Mouse (Mus musculus): ENCODE measurements around the gene Gm8453. TPM values are rescaled to one million over a fixed set of nuclear protein-coding genes. Genes with fewer than 3 reads are reported as not detected.
"Not testable (repeated sequence)": the region's sequence is repeated elsewhere in the genome, so short reads cannot be mapped to it uniquely, and the experiment has no call there.

Gene Gm8453
- total RNA-seq (2014; rRNA removed) (not detected in 2 replicates), polyA plus RNA-seq (2015; fragmentation: Nextera tagmentation; extraction: Ambion mirVana) (not detected in 2 replicates)

GRCm38 (mm10) chr7:22229384-22229783 is at the start of gene Gm8453:
Gene Gm8453 (minus strand): TSS chr7:22229484.
- not testable (repeated sequence) for ATAC-seq; H3K27ac ChIP-seq (ENCODE audit: low read depth, low read length); H3K4me3 ChIP-seq (ENCODE audit: low read depth, low read length); H3K4me1 ChIP-seq (ENCODE audit: insufficient read depth); H3K4me2 ChIP-seq (ENCODE audit: low read depth); H3K9ac ChIP-seq; H3K36me3 ChIP-seq (ENCODE audit: insufficient read depth); H3K27me3 ChIP-seq (ENCODE audit: insufficient read depth, low read length); DNase-seq; H3K9me3 ChIP-seq (ENCODE audit: low read length)
- 19% methylated on average over 1 of the region's 2 CpGs for WGBS

- not testable (repeated sequence) for H3K27ac ChIP-seq (ENCODE audit: low read depth, low read length); H3K4me1 ChIP-seq (ENCODE audit: insufficient read depth); DNase-seq; ATAC-seq; H3K36me3 ChIP-seq (ENCODE audit: insufficient read depth); H3K4me2 ChIP-seq (ENCODE audit: low read depth); H3K9me3 ChIP-seq (ENCODE audit: low read length); H3K9ac ChIP-seq; H3K27me3 ChIP-seq (ENCODE audit: insufficient read depth, low read length); H3K4me3 ChIP-seq (ENCODE audit: low read depth, low read length)
- WGBS = no CpG with 5 or more reads among the region's 2 CpGs
These were observed 28.1 kb downstream of the Gm8453 start, which contains the start of gene Gm8653 for GRCm38 (mm10) chr7:22201164-22201563. Gene Gm8653 (minus strand): TSS chr7:22201264.

DNA sequence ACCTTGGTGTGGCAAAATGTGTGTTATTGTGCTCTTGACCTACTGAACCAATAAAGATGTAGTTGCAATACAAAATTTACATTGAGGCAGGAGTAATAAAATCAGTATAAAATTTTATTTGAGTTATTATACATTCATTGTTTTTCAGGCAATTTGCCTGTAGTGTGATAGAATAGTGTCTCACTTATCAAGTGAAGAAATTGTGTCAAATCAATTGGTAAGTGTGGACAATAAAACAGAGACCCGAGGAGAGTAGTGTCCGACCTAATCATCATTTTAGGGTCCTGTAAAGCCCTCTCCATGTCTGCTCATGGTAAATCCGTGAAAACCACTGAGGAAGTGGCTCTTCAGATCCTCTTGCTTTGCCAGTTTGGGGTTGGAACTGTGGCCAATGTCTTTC is 40.2 kb downstream of the Gm8453 start, which contains the start of gene Vmn1r143:
Gene Vmn1r143 (plus strand): TSS at position 301 of the 400 bp plus-strand sequence.
- H3K9me3 ChIP-seq (ENCODE audit: low read length); H3K4me3 ChIP-seq (ENCODE audit: low read depth, low read length); H3K36me3 ChIP-seq (ENCODE audit: insufficient read depth); ATAC-seq; H3K9ac ChIP-seq; H3K4me1 ChIP-seq (ENCODE audit: insufficient read depth); H3K27ac ChIP-seq (ENCODE audit: low read depth, low read length); H3K4me2 ChIP-seq (ENCODE audit: low read depth); DNase-seq; H3K27me3 ChIP-seq (ENCODE audit: insufficient read depth, low read length): not testable (repeated sequence)
- WGBS = no CpG with 5 or more reads among the region's 3 CpGs

Other genes starting within 250 kb of the Gm8453 start
- not detected in 2 replicates for gene Vmn1r137, start 234.9 kb downstream of the Gm8453 start, total RNA-seq (2014; rRNA removed)
- gene Vmn1r137, start 234.9 kb downstream of the Gm8453 start, polyA plus RNA-seq (2015; fragmentation: Nextera tagmentation; extraction: Ambion mirVana) = not detected in 2 replicates
- not detected in 2 replicates for gene Vmn1r138, start 200.6 kb downstream of the Gm8453 start, total RNA-seq (2014; rRNA removed)
- gene Vmn1r138, start 200.6 kb downstream of the Gm8453 start, polyA plus RNA-seq (2015; fragmentation: Nextera tagmentation; extraction: Ambion mirVana) = not detected in 2 replicates
- not detected in 2 replicates for gene Gm6176, start 173.2 kb downstream of the Gm8453 start, total RNA-seq (2014; rRNA removed)
- gene Gm6176, start 173.2 kb downstream of the Gm8453 start, polyA plus RNA-seq (2015; fragmentation: Nextera tagmentation; extraction: Ambion mirVana) = not detected in 2 replicates
- gene Vmn1r139, start 160.4 kb downstream of the Gm8453 start, total RNA-seq (2014; rRNA removed) = not detected in 2 replicates
- not detected in 2 replicates for gene Vmn1r139, start 160.4 kb downstream of the Gm8453 start, polyA plus RNA-seq (2015; fragmentation: Nextera tagmentation; extraction: Ambion mirVana)
- not detected in 2 replicates for gene Gm16451, start 111.2 kb downstream of the Gm8453 start, total RNA-seq (2014; rRNA removed)
- not detected in 2 replicates for gene Gm16451, start 111.2 kb downstream of the Gm8453 start, polyA plus RNA-seq (2015; fragmentation: Nextera tagmentation; extraction: Ambion mirVana)
- gene Gm10666, start 94.7 kb downstream of the Gm8453 start, total RNA-seq (2014; rRNA removed) = not detected in 2 replicates
- not detected in 2 replicates for gene Gm10666, start 94.7 kb downstream of the Gm8453 start, polyA plus RNA-seq (2015; fragmentation: Nextera tagmentation; extraction: Ambion mirVana)
- gene Vmn1r142, start 65.4 kb downstream of the Gm8453 start, total RNA-seq (2014; rRNA removed) = not detected in 2 replicates
- gene Vmn1r142, start 65.4 kb downstream of the Gm8453 start, polyA plus RNA-seq (2015; fragmentation: Nextera tagmentation; extraction: Ambion mirVana) = not detected in 2 replicates
- gene Vmn1r143, start 40.1 kb downstream of the Gm8453 start, total RNA-seq (2014; rRNA removed) = not detected in 2 replicates
- not detected in 2 replicates for gene Vmn1r143, start 40.1 kb downstream of the Gm8453 start, polyA plus RNA-seq (2015; fragmentation: Nextera tagmentation; extraction: Ambion mirVana)
- not detected in 2 replicates for gene Gm8653, start 28.2 kb downstream of the Gm8453 start, total RNA-seq (2014; rRNA removed)
- not detected in 2 replicates for gene Gm8653, start 28.2 kb downstream of the Gm8453 start, polyA plus RNA-seq (2015; fragmentation: Nextera tagmentation; extraction: Ambion mirVana)
- not detected in 2 replicates for gene Gm4187, start 100.2 kb upstream of the Gm8453 start, total RNA-seq (2014; rRNA removed)
- not detected in 2 replicates for gene Gm4187, start 100.2 kb upstream of the Gm8453 start, polyA plus RNA-seq (2015; fragmentation: Nextera tagmentation; extraction: Ambion mirVana)
- gene Gm8660, start 141.6 kb upstream of the Gm8453 start, total RNA-seq (2014; rRNA removed) = not detected in 2 replicates
- not detected in 2 replicates for gene Gm8660, start 141.6 kb upstream of the Gm8453 start, polyA plus RNA-seq (2015; fragmentation: Nextera tagmentation; extraction: Ambion mirVana)
- not detected in 2 replicates for gene Vmn1r148, start 184.1 kb upstream of the Gm8453 start, total RNA-seq (2014; rRNA removed)
- not detected in 2 replicates for gene Vmn1r148, start 184.1 kb upstream of the Gm8453 start, polyA plus RNA-seq (2015; fragmentation: Nextera tagmentation; extraction: Ambion mirVana)
- gene Vmn1r149, start 208.7 kb upstream of the Gm8453 start, total RNA-seq (2014; rRNA removed) = not detected in 2 replicates
- gene Vmn1r149, start 208.7 kb upstream of the Gm8453 start, polyA plus RNA-seq (2015; fragmentation: Nextera tagmentation; extraction: Ambion mirVana) = not detected in 2 replicates
- gene Gm10665, start 234.6 kb upstream of the Gm8453 start, total RNA-seq (2014; rRNA removed) = not detected in 2 replicates
- gene Gm10665, start 234.6 kb upstream of the Gm8453 start, polyA plus RNA-seq (2015; fragmentation: Nextera tagmentation; extraction: Ambion mirVana) = not detected in 2 replicates

Data from forebrain, postnatal 0 days (tissue).